Mouse (Mus musculus): ENCODE measurements around the gene Pigg. TPM values are rescaled to one million over a fixed set of nuclear protein-coding genes. Genes with fewer than 3 reads are reported as not detected.

The Pigg gene
- polyA plus RNA-seq, 1 experiment: not detected

DNA sequence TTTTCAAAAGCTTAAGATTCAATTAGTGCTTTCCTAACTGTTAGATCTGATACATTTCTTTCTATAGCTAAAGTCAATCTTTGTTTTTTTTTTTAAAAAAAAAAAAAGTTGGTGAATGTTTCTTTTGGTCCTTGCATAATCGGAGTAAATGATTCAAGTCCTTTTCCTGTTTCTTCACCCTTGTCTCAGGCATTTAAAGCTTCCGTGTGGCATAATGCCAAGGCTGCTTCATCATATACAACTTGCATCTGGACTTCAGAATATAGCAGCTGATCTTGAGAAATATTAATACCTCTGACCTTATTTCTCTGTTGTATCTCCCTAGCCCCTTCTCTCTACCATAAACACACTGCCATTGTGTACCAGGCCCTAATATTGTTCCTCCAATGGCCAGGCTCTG, 25.5 kb upstream of the Pigg start:
- TF ChIP-seq POLR2A (IDR thresholded peaks at IDR 0.05; ENCODE audit: insufficient read depth, low read depth, low read length): no peak
- no peak for TF ChIP-seq CTCF (IDR thresholded peaks at IDR 0.05; ENCODE audit: insufficient read depth, low read depth, low read length)
- Histone ChIP-seq H3K4me3 (ENCODE audit: insufficient read depth, low read depth, low read length) (no peak overlapping the region), H3K4me1 (ENCODE audit: control insufficient read depth, insufficient read depth, low read length) (no peaks in the 10 kb centered on the region), H3K27ac (ENCODE audit: insufficient read depth, low read depth, low read length) (no peak overlapping the region)
- 81% methylated on average over 2 of the region's 2 CpGs for WGBS

DNA sequence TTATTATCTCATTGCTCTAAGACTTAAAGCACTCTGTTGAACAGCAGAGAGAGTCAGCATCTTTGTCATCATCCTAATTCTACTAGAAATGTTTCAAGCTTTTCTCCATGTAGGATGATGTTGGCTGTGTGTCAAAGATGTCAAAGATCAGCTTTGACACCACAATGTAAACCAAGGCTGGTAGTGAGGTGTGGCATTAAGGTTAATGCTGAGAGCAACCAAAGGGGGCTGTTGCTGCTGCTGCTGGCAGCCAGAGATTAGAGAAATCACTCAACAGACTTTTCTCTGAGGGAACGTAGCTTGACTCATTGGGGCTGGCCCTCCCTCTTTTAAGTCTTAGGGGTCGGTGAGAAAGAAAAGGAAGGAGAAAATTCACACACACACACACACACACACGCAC, 10.8 kb upstream of the Pigg start:
- 52% methylated on average over 3 of the region's 3 CpGs for WGBS

DNA sequence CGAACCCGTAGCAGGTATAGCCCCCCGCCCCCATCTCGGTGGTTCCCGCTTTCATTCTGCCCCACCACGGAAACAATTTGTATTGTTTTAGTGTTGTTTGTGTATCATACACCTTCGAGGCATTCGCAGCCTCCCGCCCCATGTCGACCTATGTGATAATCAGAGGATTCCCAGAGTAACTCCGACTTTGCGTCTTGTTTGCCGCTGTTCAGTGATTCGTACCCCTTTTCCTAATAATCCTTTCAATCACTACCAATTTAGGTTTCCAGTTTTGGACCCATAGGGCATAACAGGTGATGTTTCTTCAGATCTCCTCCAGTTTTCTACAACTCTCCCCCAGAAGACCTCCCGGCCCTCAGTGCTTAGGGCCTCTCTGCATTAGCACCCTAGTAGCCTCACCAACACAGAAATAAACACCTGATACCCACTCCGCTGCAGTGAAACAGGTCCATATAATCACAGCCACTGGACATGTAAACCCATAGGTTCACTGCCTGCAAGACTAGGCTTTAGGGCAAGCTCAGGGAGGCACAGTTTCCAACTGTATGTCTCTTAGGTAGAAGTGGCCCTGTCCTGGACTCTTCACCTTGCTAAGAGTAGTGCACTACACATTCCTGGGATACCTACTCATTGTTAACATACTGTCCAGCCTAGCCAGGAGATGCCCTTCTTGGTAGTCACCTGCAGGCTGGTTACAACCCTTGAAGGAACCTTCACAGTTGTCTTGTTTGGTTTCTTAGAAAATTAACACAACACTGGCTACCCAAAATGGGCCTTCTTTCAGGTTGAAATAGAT, 854 bp downstream of the Pigg start:
- TF ChIP-seq CTCF (IDR thresholded peaks at IDR 0.05; ENCODE audit: insufficient read depth, low read depth, low read length) (no peak), POLR2A (IDR thresholded peaks at IDR 0.05; ENCODE audit: insufficient read depth, low read depth, low read length) (no peak)
- 5% methylated on average over 16 of the region's 16 CpGs for WGBS
- Histone ChIP-seq H3K27ac (ENCODE audit: insufficient read depth, low read depth, low read length) (no peak overlapping the region), H3K4me3 (ENCODE audit: insufficient read depth, low read depth, low read length) (peak overlapping the region; percentile 76), H3K4me1 (ENCODE audit: control insufficient read depth, insufficient read depth, low read length) (no peaks in the 10 kb centered on the region)

More for the DNA sequence above, 10.8 kb upstream of the Pigg start:
- no peaks in the 10 kb centered on the region for H3K4me1 ChIP-seq (ENCODE audit: control insufficient read depth, insufficient read depth, low read length)
- TF ChIP-seq CTCF (IDR thresholded peaks at IDR 0.05; ENCODE audit: insufficient read depth, low read depth, low read length) (no peak), POLR2A (IDR thresholded peaks at IDR 0.05; ENCODE audit: insufficient read depth, low read depth, low read length) (no peak)
- H3K4me3 ChIP-seq (ENCODE audit: insufficient read depth, low read depth, low read length): no peak overlapping the region
- no peak overlapping the region for H3K27ac ChIP-seq (ENCODE audit: insufficient read depth, low read depth, low read length)

DNA sequence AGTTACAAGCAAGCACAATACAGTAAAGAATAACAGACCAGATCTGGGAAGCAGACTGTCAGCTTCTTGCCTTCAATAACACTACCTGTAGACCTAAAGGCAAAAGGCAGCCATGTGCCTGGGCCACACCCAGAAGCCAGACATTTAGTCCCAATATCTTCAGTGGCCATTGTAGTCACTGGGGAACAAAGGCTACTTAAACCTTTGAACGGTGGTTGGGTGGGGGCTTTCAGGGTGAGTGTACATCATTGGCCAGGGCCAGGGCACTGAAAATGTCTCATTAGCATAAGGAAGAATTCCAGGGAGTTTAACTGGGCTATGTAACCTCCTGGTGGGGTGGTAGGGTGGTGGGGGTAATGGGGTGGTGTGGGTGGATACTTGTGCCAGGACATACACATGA, 18.6 kb downstream of the Pigg start:
- 89% methylated on average over 1 of the region's 1 CpGs for WGBS
- TF ChIP-seq CTCF (IDR thresholded peaks at IDR 0.05; ENCODE audit: insufficient read depth, low read depth, low read length) (no peak), POLR2A (IDR thresholded peaks at IDR 0.05; ENCODE audit: insufficient read depth, low read depth, low read length) (no peak)
- Histone ChIP-seq H3K4me3 (ENCODE audit: insufficient read depth, low read depth, low read length) (no peak overlapping the region), H3K4me1 (ENCODE audit: control insufficient read depth, insufficient read depth, low read length) (no peaks in the 10 kb centered on the region), H3K27ac (ENCODE audit: insufficient read depth, low read depth, low read length) (no peak overlapping the region)

DNA sequence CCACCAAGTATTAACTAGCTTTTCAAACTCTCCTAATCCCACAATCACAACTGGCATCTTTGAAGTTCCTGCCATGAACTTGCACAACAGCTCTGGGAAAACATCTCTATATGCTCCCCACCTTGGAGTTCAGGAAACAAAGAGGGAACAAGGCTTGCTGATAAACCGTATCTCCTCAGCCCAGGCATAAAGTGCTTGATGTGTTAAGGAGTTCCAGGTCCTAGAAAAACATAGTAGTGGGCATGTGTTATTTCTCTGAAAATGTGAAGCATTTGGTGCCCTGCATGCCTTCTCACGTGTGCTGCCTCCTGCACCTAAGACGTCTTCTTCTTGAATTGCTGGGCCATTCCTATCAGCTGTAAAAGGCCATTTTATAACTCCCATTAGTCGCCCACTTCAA, 25.0 kb downstream of the Pigg start:
- H3K4me1 ChIP-seq (ENCODE audit: control insufficient read depth, insufficient read depth, low read length): no peaks in the 10 kb centered on the region
- no peak overlapping the region for H3K27ac ChIP-seq (ENCODE audit: insufficient read depth, low read depth, low read length)
- no peak for TF ChIP-seq POLR2A (IDR thresholded peaks at IDR 0.05; ENCODE audit: insufficient read depth, low read depth, low read length)
- TF ChIP-seq CTCF (IDR thresholded peaks at IDR 0.05; ENCODE audit: insufficient read depth, low read depth, low read length): no peak
- 65% methylated on average over 4 of the region's 4 CpGs for WGBS
- no peak overlapping the region for H3K4me3 ChIP-seq (ENCODE audit: insufficient read depth, low read depth, low read length)

DNA sequence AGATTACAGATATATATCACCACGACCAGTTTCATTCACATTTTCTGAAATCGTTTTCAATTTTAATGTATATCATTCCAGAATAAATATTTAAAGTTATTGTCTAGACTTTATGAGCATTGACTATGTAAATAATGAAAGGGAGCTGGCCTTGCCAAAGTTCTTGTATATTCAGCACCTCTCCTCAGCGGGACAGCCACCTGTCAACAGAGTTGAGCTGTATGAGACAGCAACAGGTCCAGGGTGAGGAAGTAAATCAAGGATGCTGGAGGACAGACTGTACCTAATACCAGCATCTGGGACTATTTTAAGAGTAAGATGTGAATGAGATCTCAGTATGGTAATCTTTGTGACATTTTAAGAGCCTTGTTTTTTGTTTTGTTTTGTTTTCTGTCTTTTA, 25.6 kb downstream of the Pigg start:
- no peaks in the 10 kb centered on the region for H3K4me1 ChIP-seq (ENCODE audit: control insufficient read depth, insufficient read depth, low read length)
- no peak overlapping the region for H3K27ac ChIP-seq (ENCODE audit: insufficient read depth, low read depth, low read length)
- no peak overlapping the region for H3K4me3 ChIP-seq (ENCODE audit: insufficient read depth, low read depth, low read length)
- 91% methylated on average over 3 of the region's 3 CpGs for WGBS
- TF ChIP-seq POLR2A (IDR thresholded peaks at IDR 0.05; ENCODE audit: insufficient read depth, low read depth, low read length) (no peak), CTCF (IDR thresholded peaks at IDR 0.05; ENCODE audit: insufficient read depth, low read depth, low read length) (no peak)

DNA sequence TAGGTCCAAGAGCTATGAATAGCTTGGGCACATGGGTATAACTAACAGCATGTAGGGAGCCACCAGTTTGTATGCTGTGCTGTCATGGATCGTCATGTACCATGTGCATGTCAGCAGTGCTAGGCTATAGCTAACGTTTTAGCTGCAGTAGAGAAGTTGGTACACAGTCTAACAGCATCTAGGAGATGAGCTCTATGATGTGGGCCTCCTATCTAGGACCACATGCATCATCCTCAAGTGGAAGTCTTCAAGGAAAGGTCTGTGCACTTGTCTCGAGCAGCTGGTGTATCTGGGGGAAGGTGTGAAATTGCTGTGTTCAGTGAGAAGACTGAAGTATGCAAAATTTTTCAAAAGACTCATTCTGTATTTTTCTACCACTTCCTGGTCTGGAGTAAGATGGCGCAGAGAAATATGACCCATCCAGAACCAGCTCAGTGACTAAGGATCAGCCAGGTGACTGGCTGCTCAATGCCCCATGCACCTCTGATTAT, 31.3 kb downstream of the Pigg start:
- Histone ChIP-seq H3K4me1 (ENCODE audit: control insufficient read depth, insufficient read depth, low read length) (no peaks in the 10 kb centered on the region), H3K27ac (ENCODE audit: insufficient read depth, low read depth, low read length) (no peak overlapping the region), H3K4me3 (ENCODE audit: insufficient read depth, low read depth, low read length) (no peak overlapping the region)
- 93% methylated on average over 4 of the region's 4 CpGs for WGBS
- TF ChIP-seq CTCF (IDR thresholded peaks at IDR 0.05; ENCODE audit: insufficient read depth, low read depth, low read length) (no peak), POLR2A (IDR thresholded peaks at IDR 0.05; ENCODE audit: insufficient read depth, low read depth, low read length) (no peak)

DNA sequence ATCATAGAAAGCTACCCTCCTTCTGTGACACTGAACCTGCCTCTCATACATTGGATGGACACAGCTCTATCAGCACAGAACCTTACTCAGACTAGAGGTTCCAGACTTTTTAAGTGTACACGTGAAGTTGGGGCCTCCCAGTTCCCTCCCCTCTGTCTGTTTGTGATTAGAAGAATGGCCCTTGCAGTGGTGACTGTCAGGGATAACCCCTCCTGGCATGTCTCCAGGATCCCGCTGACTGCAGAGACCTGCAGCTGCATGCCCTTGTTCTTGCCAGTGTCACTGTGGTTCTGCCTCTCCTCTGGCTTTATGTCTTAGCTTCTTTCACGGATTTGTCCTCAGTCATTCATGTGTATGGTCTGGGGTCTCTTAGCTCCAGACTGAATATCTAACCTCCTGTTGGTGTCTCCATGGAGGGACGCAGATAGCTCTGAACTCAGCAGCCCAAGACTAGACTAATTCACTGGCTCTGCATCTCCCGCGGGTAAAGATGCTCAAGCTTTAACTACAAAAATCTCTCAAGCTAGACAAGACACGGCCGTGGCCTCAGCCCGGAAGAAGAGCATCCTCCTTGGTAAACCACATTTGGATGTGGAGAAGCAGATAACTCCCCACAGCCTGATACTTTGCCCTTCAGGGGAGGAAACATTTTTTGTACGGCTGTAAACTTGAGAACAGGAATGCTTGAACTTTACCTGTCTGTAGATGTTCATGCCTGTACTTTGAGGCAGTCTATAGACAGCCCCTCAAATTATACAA, 33.1 kb downstream of the Pigg start:
- Histone ChIP-seq H3K4me3 (ENCODE audit: insufficient read depth, low read depth, low read length) (no peak overlapping the region), H3K4me1 (ENCODE audit: control insufficient read depth, insufficient read depth, low read length) (no peaks in the 10 kb centered on the region), H3K27ac (ENCODE audit: insufficient read depth, low read depth, low read length) (no peak overlapping the region)
- WGBS: 80% methylated on average over 10 of the region's 10 CpGs
- no peak for TF ChIP-seq POLR2A (IDR thresholded peaks at IDR 0.05; ENCODE audit: insufficient read depth, low read depth, low read length)
- no peak for TF ChIP-seq CTCF (IDR thresholded peaks at IDR 0.05; ENCODE audit: insufficient read depth, low read depth, low read length)

DNA sequence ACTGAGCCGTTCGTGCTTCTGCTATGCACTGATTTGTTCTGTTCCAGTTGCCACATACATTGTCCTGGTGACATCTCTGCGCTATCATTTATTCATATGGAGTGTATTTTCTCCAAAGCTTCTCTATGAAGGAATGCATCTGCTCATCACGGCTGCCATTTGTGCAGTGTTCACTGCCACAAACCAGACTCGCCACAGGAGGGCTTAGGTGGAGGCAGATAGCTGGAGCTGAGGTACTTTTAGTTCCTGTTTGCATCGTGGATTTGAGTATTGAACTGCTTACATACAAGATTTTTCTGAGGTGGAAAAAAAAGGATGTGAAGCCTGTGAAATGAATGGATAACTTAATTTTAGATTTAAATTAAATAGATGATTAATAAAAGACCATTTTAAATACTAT, 35.4 kb downstream of the Pigg start:
- Histone ChIP-seq H3K4me3 (ENCODE audit: insufficient read depth, low read depth, low read length) (no peak overlapping the region), H3K4me1 (ENCODE audit: control insufficient read depth, insufficient read depth, low read length) (no peaks in the 10 kb centered on the region), H3K27ac (ENCODE audit: insufficient read depth, low read depth, low read length) (no peak overlapping the region)
- WGBS: 73% methylated on average over 6 of the region's 6 CpGs
- TF ChIP-seq POLR2A (IDR thresholded peaks at IDR 0.05; ENCODE audit: insufficient read depth, low read depth, low read length) (no peak), CTCF (IDR thresholded peaks at IDR 0.05; ENCODE audit: insufficient read depth, low read depth, low read length) (no peak)

All from olfactory bulb, adult 2 months (tissue).